Mouse (Mus musculus): ENCODE results near the gene Igsf3. TPM values are rescaled to one million over a fixed set of nuclear protein-coding genes. Genes with fewer than 3 reads are reported as not detected.

Gene Igsf3
- polyA plus RNA-seq, 1 experiment from 2014 or later: 22.7 TPM

GRCm38 (mm10) chr3:101393659-101394539 lies 17.0 kb downstream of the Igsf3 start:
- ATAC-seq (ENCODE audit: insufficient read depth, low FRiP score, low TSS enrichment) (no peak), DNase-seq (ENCODE audit: low spot score) (no peak)
- no peak overlapping the region for H3K9ac ChIP-seq (ENCODE audit: low read length)
- no peak overlapping the region for H3K4me3 ChIP-seq (ENCODE audit: low read depth, low read length)
- WGBS: 69% methylated on average over 19 of the region's 19 CpGs
- H3K27me3 ChIP-seq (ENCODE audit: control insufficient read depth, insufficient read depth, low read length): no peaks in the 10 kb centered on the region
- no peak overlapping the region for H3K4me2 ChIP-seq (ENCODE audit: low read depth)
- no peaks in the 10 kb centered on the region for H3K36me3 ChIP-seq (ENCODE audit: control insufficient read depth, insufficient read depth, low read length)
- 0 out of 2 replicates have a peak overlapping the region, but pooled peaks have one; percentile 39 for H3K27ac ChIP-seq (ENCODE audit: low read depth, low read length)
- no peaks in the 10 kb centered on the region for H3K9me3 ChIP-seq (ENCODE audit: control insufficient read depth, low read length)
- H3K4me1 ChIP-seq (ENCODE audit: control insufficient read depth, insufficient read depth, low read length): peaks cover 51% of the 10 kb centered on the region

- H3K4me2 ChIP-seq (ENCODE audit: low read depth): no peak overlapping the region
- ATAC-seq (ENCODE audit: insufficient read depth, low FRiP score, low TSS enrichment) (no peak), DNase-seq (ENCODE audit: low spot score) (peak; percentile 62)
- H3K36me3 ChIP-seq (ENCODE audit: control insufficient read depth, insufficient read depth, low read length): no peaks in the 10 kb centered on the region
- no peak overlapping the region for H3K4me3 ChIP-seq (ENCODE audit: low read depth, low read length)
- H3K9me3 ChIP-seq (ENCODE audit: control insufficient read depth, low read length): no peaks in the 10 kb centered on the region
- WGBS: 42% methylated on average over 5 of the region's 5 CpGs
- H3K27ac ChIP-seq (ENCODE audit: low read depth, low read length): peak overlapping the region; percentile 64; the same call in 1 of the 2 replicates
- H3K4me1 ChIP-seq (ENCODE audit: control insufficient read depth, insufficient read depth, low read length): peaks cover 57% of the 10 kb centered on the region
- no peak overlapping the region for H3K9ac ChIP-seq (ENCODE audit: low read length)
- no peaks in the 10 kb centered on the region for H3K27me3 ChIP-seq (ENCODE audit: control insufficient read depth, insufficient read depth, low read length)
Measured at GRCm38 (mm10) chr3:101395341-101395740, 18.5 kb downstream of the Igsf3 start.

- DNase-seq (ENCODE audit: low spot score): no peak
- Histone ChIP-seq H3K4me3 (ENCODE audit: low read depth, low read length) (no peak overlapping the region), H3K36me3 (ENCODE audit: control insufficient read depth, insufficient read depth, low read length) (no peaks in the 10 kb centered on the region), H3K9ac (ENCODE audit: low read length) (no peak overlapping the region), H3K9me3 (ENCODE audit: control insufficient read depth, low read length) (no peaks in the 10 kb centered on the region), H3K27me3 (ENCODE audit: control insufficient read depth, insufficient read depth, low read length) (no peaks in the 10 kb centered on the region), H3K4me1 (ENCODE audit: control insufficient read depth, insufficient read depth, low read length) (peaks cover 58% of the 10 kb centered on the region), H3K4me2 (ENCODE audit: low read depth) (no peak overlapping the region), H3K27ac (ENCODE audit: low read depth, low read length) (peak overlapping the region; percentile 50)
- 84% methylated on average over 3 of the region's 3 CpGs for WGBS
- ATAC-seq (ENCODE audit: insufficient read depth, low FRiP score, low TSS enrichment): no peak
Measured at GRCm38 (mm10) chr3:101396061-101396460, 19.2 kb downstream of the Igsf3 start.

GRCm38 (mm10) chr3:101396726-101397263 lies 19.9 kb downstream of the Igsf3 start:
- Histone ChIP-seq H3K27ac (ENCODE audit: low read depth, low read length) (peak overlapping the region; percentile 62; the same call in 1 of the 2 replicates), H3K4me3 (ENCODE audit: low read depth, low read length) (no peak overlapping the region), H3K9ac (ENCODE audit: low read length) (no peak overlapping the region), H3K9me3 (ENCODE audit: control insufficient read depth, low read length) (no peaks in the 10 kb centered on the region), H3K4me1 (ENCODE audit: control insufficient read depth, insufficient read depth, low read length) (peaks cover 63% of the 10 kb centered on the region), H3K4me2 (ENCODE audit: low read depth) (peak overlapping the region; percentile 3; the same call in 1 of the 2 replicates), H3K27me3 (ENCODE audit: control insufficient read depth, insufficient read depth, low read length) (no peaks in the 10 kb centered on the region), H3K36me3 (ENCODE audit: control insufficient read depth, insufficient read depth, low read length) (no peaks in the 10 kb centered on the region)
- WGBS: 49% methylated on average over 13 of the region's 13 CpGs
- no peak for ATAC-seq (ENCODE audit: insufficient read depth, low FRiP score, low TSS enrichment)
- DNase-seq (ENCODE audit: low spot score): no peak

- peak overlapping the region; percentile 3; the same call in 1 of the 2 replicates for H3K4me2 ChIP-seq (ENCODE audit: low read depth)
- H3K9me3 ChIP-seq (ENCODE audit: control insufficient read depth, low read length): no peaks in the 10 kb centered on the region
- DNase-seq (ENCODE audit: low spot score) (no peak), ATAC-seq (ENCODE audit: insufficient read depth, low FRiP score, low TSS enrichment) (no peak)
- no peak overlapping the region for H3K9ac ChIP-seq (ENCODE audit: low read length)
- peaks cover 62% of the 10 kb centered on the region for H3K4me1 ChIP-seq (ENCODE audit: control insufficient read depth, insufficient read depth, low read length)
- H3K4me3 ChIP-seq (ENCODE audit: low read depth, low read length): no peak overlapping the region
- peak overlapping the region; percentile 70; the same call in 1 of the 2 replicates for H3K27ac ChIP-seq (ENCODE audit: low read depth, low read length)
- H3K36me3 ChIP-seq (ENCODE audit: control insufficient read depth, insufficient read depth, low read length): no peaks in the 10 kb centered on the region
- 58% methylated on average over 4 of the region's 4 CpGs for WGBS
- H3K27me3 ChIP-seq (ENCODE audit: control insufficient read depth, insufficient read depth, low read length): no peaks in the 10 kb centered on the region
Measured at GRCm38 (mm10) chr3:101397422-101397821, 20.5 kb downstream of the Igsf3 start.

GRCm38 (mm10) chr3:101398071-101398786 lies 21.3 kb downstream of the Igsf3 start:
- H3K9ac ChIP-seq (ENCODE audit: low read length): no peak overlapping the region
- no peaks in the 10 kb centered on the region for H3K36me3 ChIP-seq (ENCODE audit: control insufficient read depth, insufficient read depth, low read length)
- peak; percentile 66 for DNase-seq (ENCODE audit: low spot score)
- no peak overlapping the region for H3K4me2 ChIP-seq (ENCODE audit: low read depth)
- H3K4me1 ChIP-seq (ENCODE audit: control insufficient read depth, insufficient read depth, low read length): peaks cover 62% of the 10 kb centered on the region
- no peak for ATAC-seq (ENCODE audit: insufficient read depth, low FRiP score, low TSS enrichment)
- H3K27me3 ChIP-seq (ENCODE audit: control insufficient read depth, insufficient read depth, low read length): no peaks in the 10 kb centered on the region
- 29% methylated on average over 12 of the region's 12 CpGs for WGBS
- peak overlapping the region; percentile 70 for H3K27ac ChIP-seq (ENCODE audit: low read depth, low read length)
- no peaks in the 10 kb centered on the region for H3K9me3 ChIP-seq (ENCODE audit: control insufficient read depth, low read length)
- H3K4me3 ChIP-seq (ENCODE audit: low read depth, low read length): no peak overlapping the region

- no peak overlapping the region for H3K4me2 ChIP-seq (ENCODE audit: low read depth)
- no peaks in the 10 kb centered on the region for H3K9me3 ChIP-seq (ENCODE audit: control insufficient read depth, low read length)
- no peak for ATAC-seq (ENCODE audit: insufficient read depth, low FRiP score, low TSS enrichment)
- H3K27me3 ChIP-seq (ENCODE audit: control insufficient read depth, insufficient read depth, low read length): no peaks in the 10 kb centered on the region
- no peak overlapping the region for H3K4me3 ChIP-seq (ENCODE audit: low read depth, low read length)
- no peaks in the 10 kb centered on the region for H3K36me3 ChIP-seq (ENCODE audit: control insufficient read depth, insufficient read depth, low read length)
- H3K9ac ChIP-seq (ENCODE audit: low read length): no peak overlapping the region
- peak overlapping the region; percentile 70 for H3K27ac ChIP-seq (ENCODE audit: low read depth, low read length)
- peaks cover 57% of the 10 kb centered on the region for H3K4me1 ChIP-seq (ENCODE audit: control insufficient read depth, insufficient read depth, low read length)
- DNase-seq (ENCODE audit: low spot score): no peak
- 52% methylated on average over 2 of the region's 2 CpGs for WGBS
Measured at GRCm38 (mm10) chr3:101398877-101399276, 22.0 kb downstream of the Igsf3 start.

- DNase-seq (ENCODE audit: low spot score): no peak
- WGBS: 22% methylated on average over 5 of the region's 5 CpGs
- Histone ChIP-seq H3K4me2 (ENCODE audit: low read depth) (no peak overlapping the region), H3K9me3 (ENCODE audit: control insufficient read depth, low read length) (no peaks in the 10 kb centered on the region), H3K27ac (ENCODE audit: low read depth, low read length) (no peak overlapping the region), H3K36me3 (ENCODE audit: control insufficient read depth, insufficient read depth, low read length) (no peaks in the 10 kb centered on the region), H3K9ac (ENCODE audit: low read length) (no peak overlapping the region), H3K4me1 (ENCODE audit: control insufficient read depth, insufficient read depth, low read length) (peaks cover 44% of the 10 kb centered on the region), H3K27me3 (ENCODE audit: control insufficient read depth, insufficient read depth, low read length) (no peaks in the 10 kb centered on the region), H3K4me3 (ENCODE audit: low read depth, low read length) (no peak overlapping the region)
- ATAC-seq (ENCODE audit: insufficient read depth, low FRiP score, low TSS enrichment): no peak
Measured at GRCm38 (mm10) chr3:101401501-101401900, 24.6 kb downstream of the Igsf3 start.

All from neural tube, embryonic 11.5 days (tissue).